Mouse (Mus musculus) liver, adult 2 months (tissue): Measurements from ENCODE around the gene Sost. TPM values are rescaled to one million over a fixed set of nuclear protein-coding genes. Genes with fewer than 3 reads are reported as not detected.

Source experiments
- DNase-seq: peaks from one replicate; pipeline ENCODE4 v3.0.0-alpha.2; 2011; ENCODE audit warnings: low read depth, low spot score; ENCODE audit errors: extremely low read depth
- H3K27ac ChIP-seq: fragments of 200-500 bp; replicated peaks from 2 replicates; pipeline ENCODE4 v1.5.1; 2012; ENCODE audit warnings: low read depth, mild to moderate bottlenecking, control low read depth, inconsistent platforms, low read length; ENCODE audit not compliant: insufficient read depth
- H3K27me3 ChIP-seq: fragments of 200-500 bp; 2 replicates; pipeline ENCODE4 v1.6.1; 2012; ENCODE audit warnings: mild to moderate bottlenecking, moderate library complexity, low read length, inconsistent platforms; ENCODE audit not compliant: control insufficient read depth, insufficient read depth
- H3K36me3 ChIP-seq: fragments of 200-500 bp; 2 replicates; pipeline ENCODE4 v1.6.1; 2012; ENCODE audit warnings: low read length, inconsistent platforms; ENCODE audit not compliant: control insufficient read depth, insufficient read depth
- H3K4me1 ChIP-seq: fragments of 200-500 bp; 2 replicates; pipeline ENCODE4 v1.6.1; 2011; ENCODE audit warnings: low read length; ENCODE audit not compliant: control insufficient read depth, insufficient read depth
- H3K4me3 ChIP-seq: fragments of 200-500 bp; 2 replicates; pipeline ENCODE4 v1.5.1; 2011; ENCODE audit warnings: low read depth, mild to moderate bottlenecking, control low read depth, low read length, moderate library complexity; ENCODE audit not compliant: insufficient read depth
- H3K79me2 ChIP-seq: fragments of 200-500 bp; 2 replicates; pipeline ENCODE4 v1.6.1; 2012; ENCODE audit warnings: inconsistent platforms, mild to moderate bottlenecking, low read length, moderate library complexity; ENCODE audit not compliant: control insufficient read depth, insufficient read depth
- H3K9ac ChIP-seq: fragments of 200-500 bp; 2 replicates; pipeline ENCODE4 v1.6.1; 2012; ENCODE audit warnings: low read depth, mild to moderate bottlenecking, control low read depth, inconsistent platforms, low read length
- CTCF ChIP-seq: fragments of 200-500 bp; IDR thresholded peaks from 2 replicates; pipeline ENCODE4 v1.5.1; 2011; ENCODE audit warnings: low read depth, low read length, control low read depth
- POLR2A ChIP-seq: fragments of 200-500 bp; IDR thresholded peaks from 2 replicates; pipeline ENCODE4 v1.6.1; 2011; ENCODE audit warnings: low read length, control low read depth; ENCODE audit not compliant: insufficient read depth; ENCODE audit errors: extremely low read depth
- WGBS: fragments of 180-500 bp; shearing (Covaris S2); methylation state at CpG from one replicate; pipeline ENCODE4 v1.1.7; 2018; 5-methylcytosine and 5-hydroxymethylcytosine counted together
- polyA plus RNA-seq: library from polyadenylated mRNA; depleted of rRNA; stranded (reverse); fragments of >200 nt; gene quantifications from 2 replicates; pipeline ENCODE4 v1.2.3, GENCODE M21; 2012; rRNA removed
- total RNA-seq: library from RNA; depleted of rRNA; stranded (reverse); fragments of >200 nt; gene quantifications from 2 replicates; pipeline ENCODE4 v1.2.3, GENCODE M21; 2014; rRNA removed

Sost gene
- total and polyA plus RNA-seq, 2 experiments: 0.10 TPM; not detected in 1

GRCm38 (mm10) chr11:101916772-101917171 lies 50.0 kb downstream of the Sost start:
- H3K79me2 ChIP-seq: no peaks in the 10 kb centered on the region
- 57% methylated on average over 3 of the region's 3 CpGs for WGBS
- H3K27me3 ChIP-seq: no peaks in the 10 kb centered on the region
- no peak overlapping the region for H3K9ac ChIP-seq
- DNase-seq: no peak
- no peak overlapping the region for H3K27ac ChIP-seq
- peaks cover 6% of the 10 kb centered on the region; the same call in 1 of the 2 replicates for H3K4me1 ChIP-seq
- H3K36me3 ChIP-seq: no peaks in the 10 kb centered on the region
- no peak for TF ChIP-seq POLR2A
- no peak for TF ChIP-seq CTCF
- H3K4me3 ChIP-seq: no peak overlapping the region

- no peak overlapping the region for H3K27ac ChIP-seq
- H3K36me3 ChIP-seq: no peaks in the 10 kb centered on the region
- H3K4me1 ChIP-seq: no peaks in the 10 kb centered on the region
- DNase-seq: no peak
- H3K4me3 ChIP-seq: no peak overlapping the region
- TF ChIP-seq POLR2A (no peak), CTCF (no peak)
- H3K27me3 ChIP-seq: no peaks in the 10 kb centered on the region
- H3K79me2 ChIP-seq: no peaks in the 10 kb centered on the region
- no peak overlapping the region for H3K9ac ChIP-seq
- WGBS: 69% methylated on average over 8 of the region's 8 CpGs
Measured at GRCm38 (mm10) chr11:101913591-101913990, 53.2 kb downstream of the Sost start.

Other genes with a start within 250 kb of the Sost start
- 7.7 and 10.5 TPM in 2 replicates for gene Dhx8, start 234.1 kb downstream of the Sost start, total RNA-seq
- 4.7 and 5.5 TPM in 2 replicates for gene Dhx8, start 234.1 kb downstream of the Sost start, polyA plus RNA-seq
- 0.18 TPM in 1 of 2 replicates, not detected in the other for gene Etv4, start 181.6 kb downstream of the Sost start, total RNA-seq
- 0.05 and 0.17 TPM in 2 replicates for gene Etv4, start 181.6 kb downstream of the Sost start, polyA plus RNA-seq
- gene Meox1, start 72.6 kb downstream of the Sost start, total RNA-seq: 0.07 TPM in 1 of 2 replicates, not detected in the other
- 0.05 TPM in 1 of 2 replicates, not detected in the other for gene Meox1, start 72.6 kb downstream of the Sost start, polyA plus RNA-seq
- not detected in 2 replicates for gene Cfap97d1, start 17.3 kb upstream of the Sost start, total RNA-seq
- not detected in 2 replicates for gene Cfap97d1, start 17.3 kb upstream of the Sost start, polyA plus RNA-seq
- gene Dusp3, start 20.0 kb upstream of the Sost start, total RNA-seq: 15.8 and 21.7 TPM in 2 replicates
- gene Dusp3, start 20.0 kb upstream of the Sost start, polyA plus RNA-seq: 38.7 and 40.0 TPM in 2 replicates
- 0.07 and 0.28 TPM in 2 replicates for gene Mpp3, start 61.4 kb upstream of the Sost start, total RNA-seq
- 0.06 and 0.19 TPM in 2 replicates for gene Mpp3, start 61.4 kb upstream of the Sost start, polyA plus RNA-seq
- 8.4 and 11.1 TPM in 2 replicates for gene Cd300lg, start 74.5 kb upstream of the Sost start, total RNA-seq
- gene Cd300lg, start 74.5 kb upstream of the Sost start, polyA plus RNA-seq: 12.2 and 13.3 TPM in 2 replicates
- under 0.01 and 0.20 TPM in 2 replicates for gene Mpp2, start 121.5 kb upstream of the Sost start, total RNA-seq
- gene Mpp2, start 121.5 kb upstream of the Sost start, polyA plus RNA-seq: 0.20 and 0.22 TPM in 2 replicates
- gene Ppy, start 134.3 kb upstream of the Sost start, total RNA-seq: not detected in 2 replicates
- not detected in 2 replicates for gene Ppy, start 134.3 kb upstream of the Sost start, polyA plus RNA-seq
- gene Pyy, start 140.8 kb upstream of the Sost start, total RNA-seq: not detected in 2 replicates
- gene Pyy, start 140.8 kb upstream of the Sost start, polyA plus RNA-seq: 0.35 TPM in 1 of 2 replicates, not detected in the other
- 58.6 and 81.5 TPM in 2 replicates for gene Nags, start 178.5 kb upstream of the Sost start, total RNA-seq
- gene Nags, start 178.5 kb upstream of the Sost start, polyA plus RNA-seq: 135 and 155 TPM in 2 replicates
- 4.2 and 7.7 TPM in 2 replicates for gene Tmem101, start 189.4 kb upstream of the Sost start, total RNA-seq
- gene Tmem101, start 189.4 kb upstream of the Sost start, polyA plus RNA-seq: 9.2 and 13.5 TPM in 2 replicates
- gene Lsm12, start 218.3 kb upstream of the Sost start, total RNA-seq: 11.4 and 14.1 TPM in 2 replicates
- gene Lsm12, start 218.3 kb upstream of the Sost start, polyA plus RNA-seq: 24.3 and 24.5 TPM in 2 replicates
- gene G6pc3, start 222.6 kb upstream of the Sost start, total RNA-seq: 2.8 and 3.6 TPM in 2 replicates
- 17.1 and 25.9 TPM in 2 replicates for gene G6pc3, start 222.6 kb upstream of the Sost start, polyA plus RNA-seq